In genomic region chr7:126884286-126885164, GRCm38 (mm10) we compare ENCODE assay signal across 8 mouse cellular contexts. TPM values are rescaled to one million over a fixed set of nuclear protein-coding genes. Genes with fewer than 3 reads are reported as not detected.
DNase-seq lines count a peak whose midpoint lies in the region; ATAC-seq and TF ChIP-seq lines count a peak whose summit lies in the region.

Gene Taok2 (minus strand): TSS chr7:126884703.

- TF ChIP-seq CTCF in lung, adult 2 months (IDR thresholded peaks at IDR 0.05; ENCODE audit: insufficient read depth, low read length), result no peak

- H3K9me3 ChIP-seq in forebrain, embryonic 15.5 days, result no peaks in the 10 kb centered on the region

- H3K4me1 ChIP-seq in forebrain, embryonic 15.5 days, result peaks cover 39% of the 10 kb centered on the region
- peaks cover 23% of the 10 kb centered on the region for H3K4me1 ChIP-seq in lung, adult 2 months (ENCODE audit: control insufficient read depth, insufficient read depth, low read length)

- whole genome bisulfite sequencing in forebrain, embryonic 15.5 days, result under 1% methylated on average over 56 of the region's 56 CpGs
- WGBS in lung, adult 2 months, result 1% methylated on average over 56 of the region's 56 CpGs

- peak; percentile 100 for DNase-seq in ES-CJ7 (ENCODE audit: low read depth, low spot score)
- DNase-seq in cerebellum, adult 11 months, result peak; percentile 99
- peak; percentile 99 for DNase-seq in heart, postnatal 25 days (ENCODE audit: low spot score)
- DNase-seq in layer of hippocampus, adult 18-20 months (ENCODE audit: low spot score in 2 of 2), result peak; percentile 99
- peak; percentile 96 for DNase-seq in lung, adult 2 months
- peak; percentile 94 to 95 for DNase-seq in thymus, adult 18-20 months

- peak within 1 kb of the TSS; percentile 96 for H3K4me2 ChIP-seq in forebrain, embryonic 15.5 days (replicated peaks)

- H3K9ac ChIP-seq in forebrain, embryonic 15.5 days (replicated peaks), result peak within 1 kb of the TSS; percentile 96

- TF ChIP-seq POLR2A in lung, adult 2 months (IDR thresholded peaks at IDR 0.05; ENCODE audit: borderline replicate concordance, extremely low read depth, low read depth, low read length), result peak; percentile 99

- H3K4me3 ChIP-seq in forebrain, embryonic 15.5 days, result peak within 1 kb of the TSS; percentile 95
- H3K4me3 ChIP-seq in lung, adult 2 months (replicated peaks; ENCODE audit: extremely low read depth, low read depth, low read length), result peak within 1 kb of the TSS; percentile 85

- intact Hi-C loops in heart, postnatal 25 days (cut with DNase I), result loop anchor here (2.0 to 5.0 kb wide), 3 partner anchors 14 to 52 kb away; partner anchors contain the start of gene 4930451I11Rik

- peak within 1 kb of the TSS; percentile 98 for H3K27ac ChIP-seq in forebrain, embryonic 15.5 days (replicated peaks)

- H3K27me3 ChIP-seq in forebrain, embryonic 15.5 days, result no peaks in the 10 kb centered on the region

- peak; percentile 98 for ATAC-seq in forebrain, embryonic 15.5 days (replicated peaks)
- peak; percentile 82 for ATAC-seq in neutrophil, adult 5-6 weeks (ENCODE audit: extremely low read depth, insufficient number of reproducible peaks, low FRiP score, poor library complexity, severe bottlenecking)

- H3K36me3 ChIP-seq in forebrain, embryonic 15.5 days, result peaks cover 9% of the 10 kb centered on the region

RNA-seq across cellular contexts. Expression of gene Taok2, which starts in this region (rescaled TPM):
- polyA plus RNA-seq in forebrain, embryonic 15.5 days (2015; fragmentation: Nextera tagmentation; extraction: Ambion mirVana), result 54.1 and 56.8 TPM in 2 replicates
- 10 to 100 TPM; 43.6 to 44.6 TPM for total RNA-seq in heart, postnatal 25 days (2021)
- total RNA-seq in layer of hippocampus, adult 18-20 months (2021), result 100 to 1,000 TPM; 156 to 160 TPM
- 174 and 210 TPM in 2 replicates for polyA plus RNA-seq in lung, adult 2 months (2012; rRNA removed)
- 73.7 and 93.1 TPM in 2 replicates for total RNA-seq in neutrophil, adult 5-6 weeks (2017)

Comparison
In these comparisons a context has a peak if more than half of its experiments do, and no peak if none do; other contexts are left out.
1. Peak in every context shown above with its lines: DNase-seq, ATAC-seq, H3K4me3 ChIP-seq and H3K27ac ChIP-seq.